Mouse (Mus musculus) large intestine, adult 2 months (tissue): Measurements from ENCODE around the gene Ankrd13c. TPM values are rescaled to one million over a fixed set of nuclear protein-coding genes. Genes with fewer than 3 reads are reported as not detected.

Experiments used
- polyA plus RNA-seq: library from polyadenylated mRNA; depleted of rRNA; stranded (reverse); fragments of >200 nt; gene quantifications from 2 replicates; pipeline ENCODE4 v1.2.3, GENCODE M21; 2012; rRNA removed

The Ankrd13c gene
- polyA plus RNA-seq, 1 experiment, result 8.5 TPM

Other genes with a start within 250 kb of the Ankrd13c start
- 46.6 and 51.3 TPM in 2 replicates for gene Cth, start 22.2 kb upstream of the Ankrd13c start, polyA plus RNA-seq
- 111 and 196 TPM in 2 replicates for gene Srsf11, start 89.4 kb downstream of the Ankrd13c start, polyA plus RNA-seq
- 4.6 and 7.8 TPM in 2 replicates for gene Lrrc40, start 89.4 kb downstream of the Ankrd13c start, polyA plus RNA-seq